Mouse (Mus musculus): ENCODE data around the gene Sycn. TPM values are rescaled to one million over a fixed set of nuclear protein-coding genes. Genes with fewer than 3 reads are reported as not detected.

Sycn gene
- polyA plus RNA-seq, 1 experiment from 2014 or later, result not detected

GRCm38 (mm10) chr7:28578543-28579053 is 37.9 kb downstream of the Sycn start:
- no peak overlapping the region for H3K4me3 ChIP-seq (replicated peaks; ENCODE audit: low read length)
- WGBS, result 83% methylated on average over 5 of the region's 5 CpGs
- H3K9me3 ChIP-seq (ENCODE audit: control insufficient read depth, low read length), result no peaks in the 10 kb centered on the region
- no peak overlapping the region for H3K27ac ChIP-seq (ENCODE audit: low read length)
- H3K9ac ChIP-seq (replicated peaks; ENCODE audit: low read depth, low read length), result no peak overlapping the region
- H3K4me2 ChIP-seq (ENCODE audit: low read length), result no peak overlapping the region
- peaks cover 21% of the 10 kb centered on the region for H3K4me1 ChIP-seq (replicated peaks; ENCODE audit: control insufficient read depth, insufficient read depth, low read length)
- H3K36me3 ChIP-seq (ENCODE audit: control insufficient read depth, insufficient read depth), result no peaks in the 10 kb centered on the region
- ATAC-seq, result no peak
- H3K27me3 ChIP-seq (replicated peaks; ENCODE audit: control insufficient read depth, insufficient read depth, low read length), result no peaks in the 10 kb centered on the region

- Histone ChIP-seq H3K9me3 (ENCODE audit: control insufficient read depth, low read length) (no peaks in the 10 kb centered on the region), H3K4me2 (ENCODE audit: low read length) (no peak overlapping the region), H3K27me3 (replicated peaks; ENCODE audit: control insufficient read depth, insufficient read depth, low read length) (no peaks in the 10 kb centered on the region), H3K27ac (ENCODE audit: low read length) (no peak overlapping the region), H3K9ac (replicated peaks; ENCODE audit: low read depth, low read length) (no peak overlapping the region), H3K4me1 (replicated peaks; ENCODE audit: control insufficient read depth, insufficient read depth, low read length) (peaks cover 33% of the 10 kb centered on the region), H3K4me3 (replicated peaks; ENCODE audit: low read length) (no peak overlapping the region), H3K36me3 (ENCODE audit: control insufficient read depth, insufficient read depth) (no peaks in the 10 kb centered on the region)
- WGBS, result 70% methylated on average over 5 of the region's 5 CpGs
- no peak for ATAC-seq
Measured at GRCm38 (mm10) chr7:28579826-28580225, 39.1 kb downstream of the Sycn start.

- H3K36me3 ChIP-seq (ENCODE audit: control insufficient read depth, insufficient read depth), result no peaks in the 10 kb centered on the region
- ATAC-seq, result no peak
- peaks cover 33% of the 10 kb centered on the region for H3K4me1 ChIP-seq (replicated peaks; ENCODE audit: control insufficient read depth, insufficient read depth, low read length)
- H3K27ac ChIP-seq (ENCODE audit: low read length), result no peak overlapping the region
- H3K4me3 ChIP-seq (replicated peaks; ENCODE audit: low read length), result no peak overlapping the region
- H3K9ac ChIP-seq (replicated peaks; ENCODE audit: low read depth, low read length), result no peak overlapping the region
- WGBS, result 88% methylated on average over 4 of the region's 4 CpGs
- H3K27me3 ChIP-seq (replicated peaks; ENCODE audit: control insufficient read depth, insufficient read depth, low read length), result no peaks in the 10 kb centered on the region
- H3K4me2 ChIP-seq (ENCODE audit: low read length), result no peak overlapping the region
- no peaks in the 10 kb centered on the region for H3K9me3 ChIP-seq (ENCODE audit: control insufficient read depth, low read length)
Measured at GRCm38 (mm10) chr7:28581721-28582120, 41.0 kb downstream of the Sycn start.

- 65% methylated on average over 11 of the region's 11 CpGs for WGBS
- Histone ChIP-seq H3K4me2 (ENCODE audit: low read length) (no peak overlapping the region), H3K4me1 (replicated peaks; ENCODE audit: control insufficient read depth, insufficient read depth, low read length) (peaks cover 38% of the 10 kb centered on the region), H3K9me3 (ENCODE audit: control insufficient read depth, low read length) (no peaks in the 10 kb centered on the region), H3K27me3 (replicated peaks; ENCODE audit: control insufficient read depth, insufficient read depth, low read length) (no peaks in the 10 kb centered on the region), H3K9ac (replicated peaks; ENCODE audit: low read depth, low read length) (no peak overlapping the region), H3K36me3 (ENCODE audit: control insufficient read depth, insufficient read depth) (no peaks in the 10 kb centered on the region), H3K27ac (ENCODE audit: low read length) (peak overlapping the region; percentile 46), H3K4me3 (replicated peaks; ENCODE audit: low read length) (no peak overlapping the region)
- ATAC-seq, result peak; percentile 46
Measured at GRCm38 (mm10) chr7:28582841-28583240, 42.2 kb downstream of the Sycn start.

- Histone ChIP-seq H3K9me3 (ENCODE audit: control insufficient read depth, low read length) (no peaks in the 10 kb centered on the region), H3K36me3 (ENCODE audit: control insufficient read depth, insufficient read depth) (no peaks in the 10 kb centered on the region), H3K4me2 (ENCODE audit: low read length) (no peak overlapping the region), H3K27me3 (replicated peaks; ENCODE audit: control insufficient read depth, insufficient read depth, low read length) (no peaks in the 10 kb centered on the region), H3K9ac (replicated peaks; ENCODE audit: low read depth, low read length) (no peak overlapping the region), H3K27ac (ENCODE audit: low read length) (peak overlapping the region; percentile 46), H3K4me3 (replicated peaks; ENCODE audit: low read length) (no peak overlapping the region), H3K4me1 (replicated peaks; ENCODE audit: control insufficient read depth, insufficient read depth, low read length) (peaks cover 43% of the 10 kb centered on the region)
- ATAC-seq, result no peak
- 79% methylated on average over 8 of the region's 8 CpGs for WGBS
Measured at GRCm38 (mm10) chr7:28583570-28584344, 43.1 kb downstream of the Sycn start.

GRCm38 (mm10) chr7:28584468-28584867 is 43.8 kb downstream of the Sycn start:
- WGBS, result 74% methylated on average over 4 of the region's 4 CpGs
- ATAC-seq, result no peak

DNA sequence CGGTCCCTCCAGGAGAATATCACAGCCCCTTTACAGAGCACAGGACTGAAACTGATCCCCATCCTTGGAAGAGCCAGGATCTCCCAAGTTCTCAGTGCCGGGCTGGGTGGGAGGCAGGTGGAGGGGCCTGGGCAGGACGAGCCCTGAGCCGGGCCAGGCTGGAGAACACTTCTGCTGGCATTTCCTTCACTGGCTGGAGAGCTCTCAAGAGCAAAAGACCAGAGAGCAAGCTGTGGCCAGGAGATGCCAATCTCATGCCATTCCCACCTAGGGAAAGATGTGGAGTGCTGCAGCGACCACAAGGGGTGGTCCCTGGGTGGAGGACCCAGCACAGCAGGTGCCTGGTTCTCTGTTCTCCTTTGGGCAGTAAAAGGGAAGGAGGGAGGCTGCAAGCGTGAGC is 44.3 kb downstream of the Sycn start:
- peaks cover 43% of the 10 kb centered on the region for H3K4me1 ChIP-seq (replicated peaks; ENCODE audit: control insufficient read depth, insufficient read depth, low read length)
- H3K36me3 ChIP-seq (ENCODE audit: control insufficient read depth, insufficient read depth), result no peaks in the 10 kb centered on the region
- H3K9ac ChIP-seq (replicated peaks; ENCODE audit: low read depth, low read length), result no peak overlapping the region; the same call in 1 of the 2 replicates
- H3K27ac ChIP-seq (ENCODE audit: low read length), result no peak overlapping the region
- 80% methylated on average over 6 of the region's 6 CpGs for WGBS
- H3K9me3 ChIP-seq (ENCODE audit: control insufficient read depth, low read length), result no peaks in the 10 kb centered on the region
- no peak for ATAC-seq
- H3K4me2 ChIP-seq (ENCODE audit: low read length), result no peak overlapping the region
- H3K27me3 ChIP-seq (replicated peaks; ENCODE audit: control insufficient read depth, insufficient read depth, low read length), result no peaks in the 10 kb centered on the region
- no peak overlapping the region for H3K4me3 ChIP-seq (replicated peaks; ENCODE audit: low read length)

More at GRCm38 (mm10) chr7:28584468-28584867, 43.8 kb downstream of the Sycn start:
- no peak overlapping the region for H3K9ac ChIP-seq (replicated peaks; ENCODE audit: low read depth, low read length)
- H3K4me1 ChIP-seq (replicated peaks; ENCODE audit: control insufficient read depth, insufficient read depth, low read length), result peaks cover 43% of the 10 kb centered on the region
- H3K9me3 ChIP-seq (ENCODE audit: control insufficient read depth, low read length), result no peaks in the 10 kb centered on the region
- no peak overlapping the region for H3K4me2 ChIP-seq (ENCODE audit: low read length)
- no peak overlapping the region for H3K4me3 ChIP-seq (replicated peaks; ENCODE audit: low read length)
- no peaks in the 10 kb centered on the region for H3K36me3 ChIP-seq (ENCODE audit: control insufficient read depth, insufficient read depth)
- peak overlapping the region; percentile 6; the same call in 1 of the 2 replicates for H3K27ac ChIP-seq (ENCODE audit: low read length)
- no peaks in the 10 kb centered on the region for H3K27me3 ChIP-seq (replicated peaks; ENCODE audit: control insufficient read depth, insufficient read depth, low read length)

DNA sequence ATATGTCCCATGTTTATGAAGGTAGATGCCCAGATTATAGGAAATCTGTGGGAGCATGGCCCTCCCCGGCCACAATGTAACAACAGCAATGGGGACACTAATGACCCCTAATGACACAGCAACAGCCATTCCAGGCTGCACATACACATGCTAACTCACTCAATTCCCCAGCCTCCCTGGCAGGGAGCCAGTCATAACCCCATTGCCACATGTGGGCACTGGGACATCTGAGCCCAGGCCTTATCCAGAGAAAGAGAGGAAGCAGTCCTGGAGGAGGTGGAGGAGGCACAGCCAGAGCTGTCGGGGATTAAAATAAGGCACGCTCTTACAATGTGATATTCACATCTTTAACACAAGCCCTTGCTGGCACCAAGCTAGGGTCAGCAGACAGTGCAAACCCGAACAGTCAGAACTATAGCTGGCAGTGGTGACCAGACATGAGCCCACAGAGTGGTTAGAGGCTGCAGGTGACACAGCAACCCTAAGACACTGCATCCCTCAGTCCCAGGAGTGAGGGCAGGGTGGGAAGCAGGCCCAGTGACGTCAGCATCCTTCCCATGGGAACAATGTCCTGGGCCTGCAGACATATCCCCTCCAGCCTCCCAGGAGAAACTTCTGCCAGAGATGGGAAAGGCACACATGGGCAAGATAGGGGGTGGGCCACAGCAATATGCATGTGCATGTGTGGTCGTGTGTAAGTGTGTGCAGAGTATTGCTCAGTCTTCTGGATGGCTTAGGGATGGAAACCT is 46.2 kb downstream of the Sycn start:
- H3K9ac ChIP-seq (replicated peaks; ENCODE audit: low read depth, low read length), result no peak overlapping the region
- H3K36me3 ChIP-seq (ENCODE audit: control insufficient read depth, insufficient read depth), result no peaks in the 10 kb centered on the region
- H3K4me3 ChIP-seq (replicated peaks; ENCODE audit: low read length), result no peak overlapping the region
- H3K4me1 ChIP-seq (replicated peaks; ENCODE audit: control insufficient read depth, insufficient read depth, low read length), result peaks cover 43% of the 10 kb centered on the region
- no peaks in the 10 kb centered on the region for H3K27me3 ChIP-seq (replicated peaks; ENCODE audit: control insufficient read depth, insufficient read depth, low read length)
- H3K27ac ChIP-seq (ENCODE audit: low read length), result no peak overlapping the region
- no peak overlapping the region for H3K4me2 ChIP-seq (ENCODE audit: low read length)
- no peaks in the 10 kb centered on the region for H3K9me3 ChIP-seq (ENCODE audit: control insufficient read depth, low read length)
- 0 out of 2 replicates have a peak, but pooled peaks have one; percentile 11 for ATAC-seq
- 49% methylated on average over 6 of the region's 6 CpGs for WGBS

DNA sequence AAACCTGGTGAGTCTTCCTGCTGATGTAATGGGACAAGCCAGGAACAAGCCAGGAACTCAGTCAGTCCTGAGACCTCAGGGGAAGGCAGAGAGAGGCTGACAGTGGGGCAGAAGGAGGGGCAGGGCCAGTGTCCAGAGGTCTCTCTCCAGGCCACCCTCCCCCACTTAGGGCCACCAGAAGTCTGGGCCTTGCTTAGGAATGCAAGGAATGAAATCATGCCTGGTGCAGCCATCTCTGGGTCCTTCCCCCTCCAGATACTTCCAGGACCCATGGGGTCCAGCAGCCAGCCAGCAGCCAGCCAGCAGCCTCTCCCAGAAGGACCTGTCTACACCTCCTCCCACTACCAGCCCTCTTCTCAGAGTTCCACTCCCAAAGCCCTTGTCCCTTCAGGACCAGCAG is 47.0 kb downstream of the Sycn start:
- Histone ChIP-seq H3K27ac (ENCODE audit: low read length) (no peak overlapping the region), H3K27me3 (replicated peaks; ENCODE audit: control insufficient read depth, insufficient read depth, low read length) (no peaks in the 10 kb centered on the region), H3K4me1 (replicated peaks; ENCODE audit: control insufficient read depth, insufficient read depth, low read length) (peaks cover 41% of the 10 kb centered on the region), H3K36me3 (ENCODE audit: control insufficient read depth, insufficient read depth) (no peaks in the 10 kb centered on the region), H3K9ac (replicated peaks; ENCODE audit: low read depth, low read length) (no peak overlapping the region), H3K9me3 (ENCODE audit: control insufficient read depth, low read length) (no peaks in the 10 kb centered on the region), H3K4me3 (replicated peaks; ENCODE audit: low read length) (no peak overlapping the region), H3K4me2 (ENCODE audit: low read length) (no peak overlapping the region)
- no peak for ATAC-seq

Data from forebrain, embryonic 16.5 days (tissue).